Mouse (Mus musculus): ENCODE measurements at regions not wholly inside any gene's neighbourhood (a gene's known extent, or its start where the extent isn't known, plus 50 kb on each side); places are given as distances from the start of the nearest gene placed in this dataset.

GRCm38 (mm10) chr3:37894599-37894998 lies 170.3 kb upstream of the Gm5148 start:
- no peak for TF ChIP-seq CTCF (IDR thresholded peaks at IDR 0.05; ENCODE audit: low read depth)
- no peak for TF ChIP-seq EP300 (IDR thresholded peaks at IDR 0.05; ENCODE audit: low read depth)
